Mouse (Mus musculus): ENCODE data around the gene Sf3b6.
"Not testable (repeated sequence)": the region's sequence is repeated elsewhere in the genome, so short reads cannot be mapped to it uniquely, and the experiment has no call there.

DNA sequence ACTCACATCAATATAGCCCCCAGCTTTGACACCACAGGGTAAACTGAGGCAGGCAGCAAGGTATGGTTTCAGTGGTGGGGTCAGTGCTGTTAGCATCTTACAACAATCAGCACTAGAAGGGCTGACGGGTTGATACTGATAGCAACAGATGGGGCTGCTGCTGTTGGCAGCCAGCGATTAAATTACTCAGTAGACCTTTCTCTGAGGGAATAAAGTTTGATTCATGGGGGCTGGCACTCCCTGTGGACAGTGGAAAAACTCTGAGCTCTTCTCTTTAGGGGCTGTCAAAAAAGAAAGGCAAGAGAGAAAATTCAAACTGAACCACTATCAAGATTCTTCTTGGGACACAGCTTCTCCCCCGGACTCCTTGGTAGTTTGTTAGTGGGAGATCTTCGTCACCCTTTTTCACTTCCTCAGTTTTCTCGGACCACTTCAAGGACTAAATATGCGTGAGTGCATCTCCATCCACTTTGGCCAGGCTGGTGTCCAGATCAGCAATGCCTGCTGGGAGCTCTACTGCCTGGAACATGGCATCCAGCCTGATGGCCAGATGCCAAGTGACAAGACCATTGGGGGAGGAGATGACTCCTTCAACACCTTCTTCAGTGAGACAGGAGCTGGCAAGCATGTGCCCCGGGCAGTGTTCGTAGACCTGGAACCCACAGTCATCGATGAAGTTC, 35.5 kb upstream of the Sf3b6 start:
- TF ChIP-seq POLR2A (IDR thresholded peaks at IDR 0.05; ENCODE audit: control insufficient read depth, extremely low read depth, insufficient read depth, low read length, poor library complexity); CTCF (IDR thresholded peaks at IDR 0.05; ENCODE audit: borderline replicate concordance, control insufficient read depth, extremely low read depth, insufficient read depth, low read length, poor library complexity): not testable (repeated sequence)
